Comparison of ENCODE assay signal across 17 mouse cellular contexts in the genomic region with DNA sequence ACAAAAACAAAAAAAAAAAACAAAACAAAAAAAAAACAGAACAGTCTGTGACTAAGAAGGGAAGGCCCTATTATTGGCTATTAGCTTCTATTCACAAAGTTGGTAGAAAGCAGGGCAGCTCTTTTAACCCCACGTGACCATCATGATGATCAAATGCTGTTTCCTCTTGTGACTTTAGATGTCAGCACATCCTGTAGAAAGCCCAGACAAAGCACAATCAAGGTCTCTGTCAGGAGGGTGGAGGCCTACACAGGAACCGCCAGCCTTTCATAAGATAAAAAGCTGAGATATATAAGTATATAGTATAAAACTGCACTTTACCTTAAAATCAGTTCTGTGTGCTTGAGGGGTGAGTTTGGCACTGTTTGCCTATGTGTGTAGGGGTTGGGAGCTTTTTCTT. TPM values are rescaled to one million over a fixed set of nuclear protein-coding genes. Genes with fewer than 3 reads are reported as not detected.
DNase-seq lines count a peak whose midpoint lies in the region; ATAC-seq and TF ChIP-seq lines count a peak whose summit lies in the region.
"Had no signal": no experiment of that assay in that cellular context is flagged by ENCODE, and none has a peak within 500 bp of the region (broad histone marks: within the 10 kb centered on the region; RNA-seq: fewer than 3 reads in every experiment).

No protein-coding gene starts in this region.

- TF ChIP-seq POLR2A in thymus, adult 2 months (IDR thresholded peaks at IDR 0.05; ENCODE audit: control insufficient read depth, extremely low read depth, insufficient read depth, low read length, poor library complexity) = no peak

- no peak overlapping the region for H3K9ac ChIP-seq in heart, embryonic 11.5 days (ENCODE audit: low read depth, low read length)
- no peak overlapping the region for H3K9ac ChIP-seq in neural tube, embryonic 15.5 days (replicated peaks)
- H3K9ac ChIP-seq: embryonic facial prominence, embryonic 13.5 days; forebrain, embryonic 12.5 days; liver, embryonic 13.5 days had no signal

- 51% methylated on average over 2 of the region's 2 CpGs for WGBS in heart, embryonic 11.5 days (ENCODE audit: insufficient replicate concordance)
- WGBS in thymus, adult 2 months = 13% methylated on average over 2 of the region's 2 CpGs
- WGBS in neural tube, embryonic 15.5 days = 82% methylated on average over 2 of the region's 2 CpGs

- no peak for TF ChIP-seq CTCF in thymus, adult 2 months (IDR thresholded peaks at IDR 0.05; ENCODE audit: borderline replicate concordance, control insufficient read depth, extremely low read depth, insufficient read depth, low read length, poor library complexity)

- no peaks in the 10 kb centered on the region for H3K36me3 ChIP-seq in heart, embryonic 11.5 days (ENCODE audit: control insufficient read depth, insufficient read depth, low read length)
- H3K36me3 ChIP-seq in thymus, adult 2 months (ENCODE audit: control insufficient read depth, insufficient read depth, low read length) = no peaks in the 10 kb centered on the region
- H3K36me3 ChIP-seq in neural tube, embryonic 15.5 days = no peaks in the 10 kb centered on the region
- H3K36me3 ChIP-seq: embryonic facial prominence, embryonic 13.5 days; forebrain, embryonic 12.5 days; liver, embryonic 13.5 days had no signal

- ATAC-seq in heart, embryonic 11.5 days (replicated peaks; ENCODE audit: insufficient number of reproducible peaks, low FRiP score, low TSS enrichment) = no peak
- 0 out of 2 replicates have a peak, but pooled peaks have one; percentile 35 for ATAC-seq in megakaryocyte, adult 5-6 weeks (ENCODE audit: poor library complexity, severe bottlenecking)
- ATAC-seq in neural tube, embryonic 15.5 days (ENCODE audit: low FRiP score) = no peak

- no peak overlapping the region for H3K27ac ChIP-seq in heart, embryonic 11.5 days (ENCODE audit: low read depth, low read length)
- no peak overlapping the region for H3K27ac ChIP-seq in thymus, adult 2 months (ENCODE audit: control insufficient read depth, insufficient read depth, low read length)
- H3K27ac ChIP-seq in neural tube, embryonic 15.5 days (replicated peaks) = no peak overlapping the region
- H3K27ac ChIP-seq: embryonic facial prominence, embryonic 13.5 days; forebrain, embryonic 12.5 days; heart, adult 2 months; liver, embryonic 13.5 days; stomach, postnatal 0 days had no signal

- H3K4me2 ChIP-seq in heart, embryonic 11.5 days = no peak overlapping the region
- H3K4me2 ChIP-seq in neural tube, embryonic 15.5 days = no peak overlapping the region
- H3K4me2 ChIP-seq: embryonic facial prominence, embryonic 13.5 days; forebrain, embryonic 12.5 days; liver, embryonic 13.5 days had no signal

- DNase-seq in heart, adult 18-20 months = peak; percentile 7 to 45
- DNase-seq in thymus, adult 2 months = peak; percentile 36
- no peak for DNase-seq in thymus, adult 18-20 months
- no peak for DNase-seq in cerebellum, postnatal 25 days
- no peak for DNase-seq in right cerebral cortex, postnatal 4 days
- DNase-seq: cerebellum, adult 11 months; heart, adult 2 months; kidney, postnatal 10 days; liver, embryonic 13.5 days had no signal

- no peaks in the 10 kb centered on the region for H3K4me1 ChIP-seq in heart, embryonic 11.5 days (ENCODE audit: control insufficient read depth, insufficient read depth, low read length)
- H3K4me1 ChIP-seq in thymus, adult 2 months (replicated peaks; ENCODE audit: control insufficient read depth, insufficient read depth, low read length) = no peaks in the 10 kb centered on the region; the same call in 1 of the 2 replicates
- no peaks in the 10 kb centered on the region for H3K4me1 ChIP-seq in neural tube, embryonic 15.5 days
- H3K4me1 ChIP-seq: liver, embryonic 13.5 days had no signal

- no peaks in the 10 kb centered on the region for H3K9me3 ChIP-seq in heart, embryonic 11.5 days (replicated peaks; ENCODE audit: control insufficient read depth, low read length)
- no peaks in the 10 kb centered on the region for H3K9me3 ChIP-seq in neural tube, embryonic 15.5 days (replicated peaks)
- H3K9me3 ChIP-seq: embryonic facial prominence, embryonic 13.5 days; forebrain, embryonic 12.5 days; liver, embryonic 13.5 days had no signal

- H3K27me3 ChIP-seq in heart, embryonic 11.5 days (ENCODE audit: control insufficient read depth, insufficient read depth, low read length) = no peaks in the 10 kb centered on the region
- H3K27me3 ChIP-seq in thymus, adult 2 months (ENCODE audit: control insufficient read depth, insufficient read depth, low read length) = no peaks in the 10 kb centered on the region
- no peaks in the 10 kb centered on the region for H3K27me3 ChIP-seq in neural tube, embryonic 15.5 days (replicated peaks)
- H3K27me3 ChIP-seq: embryonic facial prominence, embryonic 13.5 days had no signal

- no peak overlapping the region for H3K4me3 ChIP-seq in heart, embryonic 11.5 days (ENCODE audit: low read depth, low read length)
- no peak overlapping the region for H3K4me3 ChIP-seq in thymus, adult 2 months (ENCODE audit: control insufficient read depth, insufficient read depth, low read length)
- no peak overlapping the region for H3K4me3 ChIP-seq in neural tube, embryonic 15.5 days (replicated peaks)
- H3K4me3 ChIP-seq: embryonic facial prominence, embryonic 13.5 days; forebrain, embryonic 12.5 days; heart, adult 2 months; liver, embryonic 13.5 days; megakaryocyte, embryonic 14.5 days; myocyte had no signal

RNA-seq across cellular contexts. Expression of gene Mylip, which starts 17.9 kb away (rescaled TPM):
- total RNA-seq in heart, adult 18-20 months (2021) = 10 to 100 TPM; 21.1 to 27.0 TPM
- polyA plus RNA-seq in heart, embryonic 11.5 days (2014; fragmentation: Nextera tagmentation; extraction: Ambion mirVana) = 4.5 and 4.9 TPM in 2 replicates
- polyA plus RNA-seq in thymus, adult 2 months (2012; rRNA removed) = 54.0 and 54.2 TPM in 2 replicates
- total RNA-seq in megakaryocyte, adult 5-6 weeks (2015) = 16.3 and 17.2 TPM in 2 replicates
- 11.9 and 18.7 TPM in 2 replicates for total RNA-seq in megakaryocyte, adult 5-6 weeks (2017)
- 8.4 and 10.9 TPM in 2 replicates for polyA plus RNA-seq in neural tube, embryonic 15.5 days (2015; fragmentation: Nextera tagmentation; extraction: Ambion mirVana)

Comparison
In these comparisons a context has a peak if more than half of its experiments do, and no peak if none do; other contexts are left out.
1. DNase-seq: peak in heart, adult 18-20 months (2 of 2) and thymus, adult 2 months (single experiment); none in thymus, adult 18-20 months (0 of 2), cerebellum, postnatal 25 days (0 of 2) and right cerebral cortex, postnatal 4 days (single experiment).